Mouse (Mus musculus) adrenal gland, adult 18-20 months (tissue): ENCODE data around the gene Kcng1. TPM values are rescaled to one million over a fixed set of nuclear protein-coding genes. Genes with fewer than 3 reads are reported as not detected.

Source experiments
- DNase-seq, 2 experiments: peaks; one replicate each; pipeline ENCODE4 v3.0.0; 2021 to 2022; ENCODE audit warnings: low spot score in 2 of 2
- long read RNA-seq, 2 experiments: library from polyadenylated mRNA; stranded (forward); transcript quantifications; one replicate each; pipeline ENCODE4 v2.0.0; 2021
- total RNA-seq, 2 experiments: library from RNA; stranded (reverse); gene quantifications; 1 replicate in 1 of 2; 2 replicates in 1 of 2; pipeline ENCODE4 v1.2.3; 2021

Gene Kcng1
- not detected for total RNA-seq
- long read RNA-seq, experiment 1: 0 reads
- long read RNA-seq, experiment 2: 0 reads

DNA sequence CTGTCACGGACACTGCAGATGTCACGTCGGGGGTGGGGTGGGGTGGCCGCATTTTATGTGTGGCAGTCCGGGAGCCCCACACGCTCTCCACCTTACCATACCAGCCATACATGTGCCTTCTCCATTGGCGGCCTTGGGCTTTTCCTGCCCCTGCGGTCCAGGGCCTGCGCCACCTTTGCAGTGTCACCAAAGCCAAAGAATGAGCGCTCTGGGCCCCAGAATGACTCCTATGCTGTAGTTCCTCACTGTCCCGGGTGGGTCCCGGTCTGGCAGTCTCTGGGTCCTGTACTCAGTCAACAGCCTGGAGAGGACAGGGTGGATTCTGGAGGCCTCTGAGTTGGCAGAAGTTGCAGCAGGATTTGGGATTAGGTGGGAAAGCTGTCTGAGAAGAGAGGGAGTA lies at the start of gene Kcng1:
Gene Kcng1, minus strand, starts transcription at position 155 of the 400 bp plus-strand sequence.
- DNase-seq: no peak

GRCm38 (mm10) chr2:168330421-168331070 lies 49.0 kb upstream of the Kcng1 start:
- DNase-seq: no peak

- DNase-seq: no peak
Measured at GRCm38 (mm10) chr2:168321716-168322374, 40.3 kb upstream of the Kcng1 start.

- no peak for DNase-seq
Measured at GRCm38 (mm10) chr2:168320388-168321182, 39.0 kb upstream of the Kcng1 start.

- no peak for DNase-seq
Measured at GRCm38 (mm10) chr2:168314646-168315446, 33.3 kb upstream of the Kcng1 start.

DNA sequence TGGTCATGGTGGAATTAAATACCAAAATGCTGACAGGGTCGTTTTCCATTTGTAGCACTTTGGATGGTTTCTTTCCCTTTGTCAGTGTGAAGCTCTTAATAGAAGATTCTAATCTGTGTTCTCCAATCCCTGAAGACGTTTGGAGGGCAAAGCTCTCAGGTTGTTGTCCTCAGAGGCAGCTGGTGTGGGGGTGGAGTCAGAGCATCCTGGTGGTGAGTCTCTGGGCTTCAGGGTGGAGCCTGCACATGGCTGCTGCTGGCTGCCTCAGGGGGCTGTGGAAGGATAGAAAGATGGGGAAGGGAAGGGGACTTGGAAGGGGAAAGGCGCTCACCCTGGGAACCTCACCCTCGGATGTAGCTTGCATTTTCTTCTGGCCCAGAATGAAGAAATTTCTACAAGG lies 31.0 kb upstream of the Kcng1 start:
- no peak for DNase-seq

- no peak for DNase-seq
Measured at GRCm38 (mm10) chr2:168311006-168311405, 29.5 kb upstream of the Kcng1 start.

- DNase-seq: no peak
Measured at GRCm38 (mm10) chr2:168308916-168309315, 27.4 kb upstream of the Kcng1 start.

DNA sequence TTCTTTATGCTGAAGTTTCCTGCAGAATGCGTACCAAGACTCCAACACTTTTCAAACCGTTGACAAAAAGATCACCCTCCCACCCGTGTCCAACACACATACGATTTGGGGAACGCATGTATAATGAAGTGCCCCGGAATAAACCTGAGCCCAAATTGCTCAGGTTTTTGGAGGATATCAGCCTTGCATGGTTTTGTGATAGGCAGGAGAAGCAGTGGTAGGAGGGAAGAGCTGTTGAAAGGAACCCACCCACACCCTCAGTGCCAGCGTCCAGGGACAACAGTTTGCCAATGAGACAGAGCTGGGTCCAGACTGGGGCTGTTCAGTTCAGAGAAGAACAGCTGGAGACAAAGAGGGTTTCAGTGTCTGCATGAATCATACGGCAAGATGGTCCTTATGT lies 18.1 kb upstream of the Kcng1 start:
- DNase-seq: no peak

- DNase-seq: no peak
Measured at GRCm38 (mm10) chr2:168296530-168296929, 15.0 kb upstream of the Kcng1 start.

DNA sequence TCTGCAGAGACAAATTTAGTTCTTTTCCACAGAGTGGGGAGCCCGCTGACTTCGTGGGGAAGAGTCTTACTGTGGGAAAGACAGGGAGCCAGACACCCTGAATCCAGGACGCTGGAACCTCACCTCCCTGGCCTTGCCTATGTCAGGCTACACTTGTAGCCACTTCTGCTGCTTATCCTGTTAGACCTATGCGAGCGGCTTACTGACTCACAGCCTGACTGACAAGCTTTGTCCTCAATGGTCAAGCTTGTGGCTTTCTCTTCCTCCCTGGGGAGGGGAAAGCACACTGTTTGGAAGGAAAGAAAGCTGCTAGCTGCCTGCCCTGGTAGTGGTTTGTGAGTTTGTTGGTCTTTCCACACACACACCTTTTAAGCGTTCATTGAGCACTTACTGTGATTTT lies 11.0 kb upstream of the Kcng1 start:
- DNase-seq: no peak

DNA sequence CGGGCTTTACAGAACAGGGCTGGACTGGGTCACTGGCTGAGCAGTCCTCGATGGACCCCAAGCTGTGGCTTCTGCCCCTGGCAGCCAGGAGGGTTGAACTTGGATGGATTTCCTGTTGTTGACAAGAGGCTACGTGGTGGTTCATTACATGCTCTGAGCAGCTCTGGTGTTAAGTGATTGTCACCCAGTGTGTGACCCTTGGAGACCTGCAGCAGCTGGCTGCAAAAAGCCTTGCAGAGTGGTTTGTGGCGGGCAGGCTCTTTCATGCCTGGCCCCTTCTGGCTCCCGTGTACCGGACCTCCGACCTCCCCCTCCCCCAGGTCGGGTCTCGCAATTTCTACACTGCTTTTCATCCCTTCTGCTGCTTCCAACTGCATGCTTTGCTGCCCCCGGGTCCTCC lies 10.5 kb upstream of the Kcng1 start:
- no peak for DNase-seq

DNA sequence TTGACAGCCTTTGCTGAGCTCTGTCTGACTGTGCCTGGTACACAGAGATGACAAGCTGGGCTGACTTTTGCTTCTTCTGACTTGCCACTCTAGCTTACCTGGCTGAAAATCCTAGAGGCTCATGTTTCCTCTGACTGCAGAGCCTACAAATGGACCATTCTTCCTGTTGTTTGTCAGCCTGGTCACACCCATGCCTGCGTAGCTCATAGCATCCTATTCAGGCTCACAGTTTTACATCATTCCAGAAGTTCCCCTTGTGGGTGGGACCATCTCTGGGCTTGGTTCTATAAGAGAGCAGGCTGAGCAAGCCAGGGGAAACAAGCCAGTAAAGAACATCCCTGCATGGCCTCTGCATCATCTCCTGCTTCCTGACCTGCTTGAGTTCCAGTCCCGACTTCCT lies 8.3 kb upstream of the Kcng1 start:
- no peak for DNase-seq

GRCm38 (mm10) chr2:168289016-168289415 lies 7.5 kb upstream of the Kcng1 start:
- no peak for DNase-seq

- DNase-seq: no peak
Measured at GRCm38 (mm10) chr2:168286987-168287386, 5.5 kb upstream of the Kcng1 start.

DNA sequence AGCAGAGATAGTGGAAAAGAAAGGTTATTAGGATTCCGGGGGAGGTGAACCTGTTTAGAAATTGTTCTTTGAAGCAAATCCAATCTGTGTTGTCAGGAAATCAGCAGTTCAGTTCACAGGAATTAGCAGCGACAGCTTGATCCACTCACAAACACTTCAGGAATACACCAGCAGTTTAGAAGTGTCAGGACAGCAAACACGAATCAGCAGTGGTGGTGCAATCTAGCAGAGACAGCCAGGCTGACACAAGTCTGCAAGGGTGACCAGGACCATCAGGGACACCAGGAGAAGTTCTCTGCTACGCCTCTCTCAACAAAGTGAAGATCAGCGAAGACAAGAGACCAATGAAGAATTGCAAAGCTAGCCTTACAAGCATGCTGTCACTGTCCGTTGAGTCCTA lies 3.6 kb upstream of the Kcng1 start:
- DNase-seq: no peak

DNA sequence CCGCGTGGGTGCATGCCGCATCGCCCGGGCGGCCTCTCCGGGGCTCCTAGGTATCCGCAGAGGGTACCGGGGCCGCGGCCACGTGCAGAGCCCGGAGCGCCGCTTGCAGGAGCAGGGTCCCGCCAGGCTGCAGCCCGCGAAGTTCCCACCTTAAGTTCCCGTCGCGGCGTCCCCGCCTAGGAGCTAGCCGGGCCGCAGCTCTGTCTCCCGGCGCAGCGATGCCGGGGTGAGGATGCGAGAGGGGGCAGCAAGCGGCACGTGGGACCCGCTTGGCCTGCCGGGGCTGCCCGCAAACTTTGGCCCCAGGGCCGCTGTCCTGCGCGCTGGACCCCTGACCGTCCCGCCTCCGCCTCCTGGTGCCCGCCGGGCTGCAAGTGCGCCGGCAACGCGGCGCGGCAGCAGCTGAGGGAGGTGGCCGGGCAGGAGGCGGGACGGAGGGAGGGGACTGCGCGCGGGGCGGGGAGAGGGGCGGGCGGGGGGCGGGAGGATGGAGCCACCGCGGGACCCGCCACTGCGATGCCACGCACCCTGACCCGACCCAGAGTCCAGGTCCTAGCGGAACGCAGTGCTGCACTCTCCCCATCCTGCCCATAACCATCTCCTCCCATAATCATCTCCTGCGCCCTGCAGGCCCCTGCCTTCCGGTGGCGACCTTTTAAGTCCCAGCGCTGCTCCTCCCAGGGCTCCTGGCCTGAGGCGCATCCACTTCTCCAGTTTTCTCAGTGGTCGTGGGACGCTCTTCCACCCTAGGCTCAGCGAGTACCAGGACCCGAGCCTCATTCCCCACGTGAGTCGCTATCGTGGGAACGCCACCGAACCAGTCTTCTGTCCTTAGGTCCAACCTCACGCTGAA lies 581 bp downstream of the Kcng1 start:
- DNase-seq: peak; percentile 39 to 46

GRCm38 (mm10) chr2:168274374-168274935 lies 7.1 kb downstream of the Kcng1 start:
- peak; percentile 67 to 74 for DNase-seq

DNA sequence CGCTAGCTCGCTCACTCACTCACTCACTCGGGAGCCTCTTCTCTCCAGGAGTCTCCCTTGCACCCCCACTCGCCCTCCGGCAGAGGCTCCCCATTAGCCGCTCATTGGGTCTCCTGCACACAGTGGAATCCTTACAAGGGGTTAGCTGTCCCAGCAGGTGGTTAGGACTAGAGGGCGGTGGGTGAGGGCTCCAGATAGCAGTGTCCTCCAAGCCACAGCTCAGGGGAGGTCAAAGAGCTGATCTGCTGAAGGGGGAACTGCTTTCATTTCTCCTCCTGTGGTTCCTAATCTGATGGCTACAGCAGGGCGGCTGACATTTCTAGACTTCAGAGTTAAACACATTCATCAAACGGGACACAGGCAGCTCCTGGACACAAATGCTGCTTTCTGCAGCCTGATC lies 8.1 kb downstream of the Kcng1 start:
- DNase-seq: no peak

DNA sequence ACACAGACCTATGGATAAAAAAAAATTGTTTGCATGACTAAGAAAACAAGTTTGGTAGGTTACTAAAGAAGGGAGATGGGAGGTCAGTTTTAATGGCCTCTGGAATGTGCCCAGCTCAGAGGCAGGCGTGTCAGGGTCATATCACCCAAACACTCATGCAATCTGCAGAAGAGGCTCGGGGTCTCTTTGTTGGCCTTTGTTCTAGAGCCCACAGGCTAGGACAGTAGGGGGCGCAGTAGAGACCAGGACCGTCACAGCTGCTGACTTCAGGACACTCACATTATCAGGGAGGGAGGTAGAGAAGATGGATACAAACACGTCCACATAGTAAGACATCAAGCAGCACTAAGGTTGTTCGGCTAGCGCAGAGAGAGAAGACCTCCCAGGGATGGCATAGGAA lies 13.5 kb downstream of the Kcng1 start:
- peak in 1 of 2 experiments; percentile 26 for DNase-seq
